Mouse (Mus musculus): ENCODE data around the gene Purb.

- no peak for TF ChIP-seq EP300 (IDR thresholded peaks at IDR 0.05; ENCODE audit: low read length)
- no peak for TF ChIP-seq CTCF (conservative IDR thresholded peaks at IDR 0.05 in 1 of 2, IDR thresholded peaks at IDR 0.05 in 1 of 2; ENCODE audit: low read depth in 2 of 2, low read length in 2 of 2)
- no peak for TF ChIP-seq POLR2A (IDR thresholded peaks at IDR 0.05; ENCODE audit: low read depth, low read length)
- TF ChIP-seq KAT2A (IDR thresholded peaks at IDR 0.05; ENCODE audit: insufficient replicate concordance, low read length): no peak
Observed at GRCm38 (mm10) chr11:6430186-6430585, 45.5 kb downstream of the Purb start.
